ENCODE assay signal across 8 mouse cellular contexts in the genomic region with DNA sequence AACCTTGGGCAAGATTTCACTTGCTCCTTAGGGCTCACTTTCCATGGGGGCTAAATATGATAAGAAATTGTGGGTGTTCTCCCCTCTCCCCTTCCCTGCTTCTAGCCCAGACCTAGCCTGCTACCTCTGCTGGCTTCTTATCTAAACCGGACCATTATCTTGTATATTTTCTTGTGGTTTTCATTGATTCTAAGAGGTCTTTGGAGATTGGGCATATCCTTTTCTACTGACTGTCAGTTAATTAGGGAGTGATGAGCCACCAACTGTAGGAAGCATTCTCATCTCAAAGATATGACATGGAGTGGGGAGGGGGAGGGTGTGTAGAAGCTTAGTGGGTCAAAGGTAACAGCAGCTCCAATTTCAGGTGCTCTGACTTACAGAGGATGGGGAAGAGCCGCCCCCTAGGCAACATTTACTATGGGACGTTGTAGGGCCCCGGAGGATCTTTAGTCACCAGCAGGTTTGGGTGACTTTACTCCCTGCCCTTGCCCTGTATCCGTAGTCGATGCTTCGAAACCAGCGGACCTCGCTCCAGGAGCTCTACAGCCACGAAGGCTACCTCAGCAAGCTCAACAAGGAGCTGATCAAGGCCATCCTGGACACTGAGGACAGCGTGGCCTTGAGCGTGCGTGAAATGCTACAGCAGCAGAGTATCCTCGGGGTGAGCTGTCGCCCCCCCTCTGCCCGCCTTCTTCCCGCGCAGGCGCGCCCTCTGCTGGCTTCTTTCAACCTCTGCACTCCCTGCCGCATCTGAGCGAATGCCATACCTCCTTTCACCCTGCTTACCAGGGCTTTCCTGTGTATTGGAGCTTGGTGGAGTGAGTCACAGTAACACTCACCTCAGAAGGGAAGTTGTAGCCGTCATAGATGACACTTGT. TPM values are rescaled to one million over a fixed set of nuclear protein-coding genes. Genes with fewer than 3 reads are reported as not detected.
A peak's percentile ranks its signal among the peaks of the same experiment; 100 is the strongest.
DNase-seq lines count a peak whose midpoint lies in the region; ATAC-seq and TF ChIP-seq lines count a peak whose summit lies in the region.

No protein-coding gene starts in this region.

- peak overlapping the region; percentile 19 for H3K4me3 ChIP-seq in bone marrow macrophage, adult 2 months (ENCODE audit: insufficient read depth, low read length)
- H3K4me3 ChIP-seq in embryonic fibroblast, embryonic 13.5 days (ENCODE audit: insufficient read depth, low read length) = no peak overlapping the region
- H3K4me3 ChIP-seq in heart, embryonic 10.5 days = peak overlapping the region; percentile 58
- H3K4me3 ChIP-seq in kidney, embryonic 14.5 days (ENCODE audit: low read length) = peak overlapping the region; percentile 27
- peak overlapping the region; percentile 34 for H3K4me3 ChIP-seq in limb, embryonic 14.5 days (replicated peaks; ENCODE audit: low read length)
- H3K4me3 ChIP-seq in midbrain, postnatal 0 days (ENCODE audit: low read depth, low read length) = peak overlapping the region; percentile 23; the same call in 1 of the 2 replicates

- no peaks in the 10 kb centered on the region for H3K27me3 ChIP-seq in heart, embryonic 10.5 days (ENCODE audit: insufficient read depth, poor library complexity, severe bottlenecking)
- H3K27me3 ChIP-seq in kidney, embryonic 14.5 days (ENCODE audit: control insufficient read depth, insufficient read depth, low read length) = no peaks in the 10 kb centered on the region
- no peaks in the 10 kb centered on the region for H3K27me3 ChIP-seq in limb, embryonic 14.5 days (ENCODE audit: control insufficient read depth, insufficient read depth, low read length)
- no peaks in the 10 kb centered on the region for H3K27me3 ChIP-seq in midbrain, postnatal 0 days (ENCODE audit: insufficient read depth, low read length)

- DNase-seq in B cell, adult 2 months = peak; percentile 90
- peak; percentile 93 for DNase-seq in heart, embryonic 10.5 days (ENCODE audit: low spot score)
- peak; percentile 85 for DNase-seq in limb, embryonic 14.5 days (ENCODE audit: low spot score)
- DNase-seq in midbrain, postnatal 0 days (ENCODE audit: low spot score) = peak; percentile 87
- peak; percentile 57 to 74 for DNase-seq in spleen, postnatal 14 days (ENCODE audit: low spot score in 2 of 2)

- no peak overlapping the region for H3K27ac ChIP-seq in bone marrow macrophage, adult 2 months (ENCODE audit: insufficient read depth, low read depth, low read length)
- H3K27ac ChIP-seq in embryonic fibroblast, embryonic 13.5 days (ENCODE audit: insufficient read depth, low read length) = no peak overlapping the region
- H3K27ac ChIP-seq in heart, embryonic 10.5 days = peak overlapping the region; percentile 89
- H3K27ac ChIP-seq in kidney, embryonic 14.5 days (ENCODE audit: low read depth, low read length) = no peak overlapping the region
- no peak overlapping the region for H3K27ac ChIP-seq in limb, embryonic 14.5 days (replicated peaks; ENCODE audit: low read depth, low read length)
- no peak overlapping the region for H3K27ac ChIP-seq in midbrain, postnatal 0 days (ENCODE audit: low read depth, low read length)

- TF ChIP-seq POLR2A in bone marrow macrophage, adult 2 months (IDR thresholded peaks at IDR 0.05; ENCODE audit: borderline replicate concordance, low read depth, low read length) = no peak
- TF ChIP-seq POLR2A in embryonic fibroblast, embryonic 13.5 days (IDR thresholded peaks at IDR 0.05; ENCODE audit: low read depth, low read length) = no peak
- TF ChIP-seq POLR2A in limb, embryonic 14.5 days (IDR thresholded peaks at IDR 0.05; ENCODE audit: borderline replicate concordance, extremely low read depth, insufficient read depth, insufficient read length) = no peak

- ATAC-seq in kidney, embryonic 14.5 days (ENCODE audit: low FRiP score, low TSS enrichment) = peak; percentile 84
- ATAC-seq in limb, embryonic 14.5 days (ENCODE audit: low FRiP score, low read depth) = peak; percentile 88
- ATAC-seq in midbrain, postnatal 0 days (ENCODE audit: low FRiP score) = peak; percentile 85

- no peaks in the 10 kb centered on the region for H3K9me3 ChIP-seq in heart, embryonic 10.5 days
- no peaks in the 10 kb centered on the region for H3K9me3 ChIP-seq in kidney, embryonic 14.5 days (ENCODE audit: control insufficient read depth, low read length)
- H3K9me3 ChIP-seq in limb, embryonic 14.5 days (ENCODE audit: control insufficient read depth, low read length) = no peaks in the 10 kb centered on the region
- H3K9me3 ChIP-seq in midbrain, postnatal 0 days (ENCODE audit: low read length) = no peaks in the 10 kb centered on the region

- no peaks in the 10 kb centered on the region for H3K36me3 ChIP-seq in heart, embryonic 10.5 days
- H3K36me3 ChIP-seq in kidney, embryonic 14.5 days (ENCODE audit: control insufficient read depth, insufficient read depth, low read length) = no peaks in the 10 kb centered on the region
- H3K36me3 ChIP-seq in limb, embryonic 14.5 days (ENCODE audit: control insufficient read depth, insufficient read depth, low read length) = no peaks in the 10 kb centered on the region
- H3K36me3 ChIP-seq in midbrain, postnatal 0 days (ENCODE audit: insufficient read depth, low read length) = no peaks in the 10 kb centered on the region

- H3K4me2 ChIP-seq in kidney, embryonic 14.5 days (replicated peaks; ENCODE audit: low read depth, low read length) = peak overlapping the region; percentile 61
- H3K4me2 ChIP-seq in limb, embryonic 14.5 days (replicated peaks; ENCODE audit: low read depth, low read length, severe bottlenecking) = peak overlapping the region; percentile 64
- peak overlapping the region; percentile 46 for H3K4me2 ChIP-seq in midbrain, postnatal 0 days (ENCODE audit: low read depth, low read length, poor library complexity, severe bottlenecking)

- peak; percentile 82 for TF ChIP-seq CTCF in bone marrow macrophage, adult 2 months (IDR thresholded peaks at IDR 0.05; ENCODE audit: low read depth, low read length)
- peak; percentile 75 for TF ChIP-seq CTCF in embryonic fibroblast, embryonic 13.5 days (IDR thresholded peaks at IDR 0.05; ENCODE audit: borderline replicate concordance, insufficient read depth, low read length)
- TF ChIP-seq CTCF in midbrain, postnatal 0 days (IDR thresholded peaks at IDR 0.05) = peak; percentile 97

- WGBS in heart, embryonic 10.5 days = 2% methylated on average over 23 of the region's 23 CpGs
- 3% methylated on average over 23 of the region's 23 CpGs for WGBS in kidney, embryonic 14.5 days
- 3% methylated on average over 22 of the region's 23 CpGs for WGBS in limb, embryonic 14.5 days
- WGBS in midbrain, postnatal 0 days = 3% methylated on average over 22 of the region's 23 CpGs

- H3K4me1 ChIP-seq in bone marrow macrophage, adult 2 months (ENCODE audit: control insufficient read depth, insufficient read depth, low read length) = no peaks in the 10 kb centered on the region
- H3K4me1 ChIP-seq in embryonic fibroblast, embryonic 13.5 days (ENCODE audit: control insufficient read depth, insufficient read depth, low read length) = no peaks in the 10 kb centered on the region
- H3K4me1 ChIP-seq in heart, embryonic 10.5 days = peaks cover 29% of the 10 kb centered on the region
- H3K4me1 ChIP-seq in kidney, embryonic 14.5 days (ENCODE audit: control insufficient read depth, insufficient read depth, low read length) = peaks cover 8% of the 10 kb centered on the region; the same call in 1 of the 2 replicates
- no peaks in the 10 kb centered on the region; the same call in 1 of the 2 replicates for H3K4me1 ChIP-seq in limb, embryonic 14.5 days (ENCODE audit: control insufficient read depth, insufficient read depth, low read length)
- H3K4me1 ChIP-seq in midbrain, postnatal 0 days (ENCODE audit: insufficient read depth, low read length) = 0 out of 2 replicates have a peak, but pooled peaks cover 3% of the 10 kb centered on the region

- H3K9ac ChIP-seq in kidney, embryonic 14.5 days (ENCODE audit: low read depth, low read length) = peak overlapping the region; percentile 38; the same call in 1 of the 2 replicates
- H3K9ac ChIP-seq in limb, embryonic 14.5 days (ENCODE audit: low read depth, low read length, severe bottlenecking) = peak overlapping the region; percentile 54
- peak overlapping the region; percentile 46; the same call in 1 of the 2 replicates for H3K9ac ChIP-seq in midbrain, postnatal 0 days (replicated peaks; ENCODE audit: low read length, poor library complexity, severe bottlenecking)

RNA-seq across cellular contexts. Expression of a gene that starts 21.8 kb away (rescaled TPM):
- polyA plus RNA-seq in bone marrow macrophage, adult 2 months (2012; ENCODE audit: insufficient read depth, insufficient read length, missing spikeins) = not detected in 2 replicates
- 0.30 TPM in 1 of 2 replicates, not detected in the other for polyA plus RNA-seq in embryonic fibroblast, embryonic 13.5 days (2011; ENCODE audit: insufficient read length, low read depth, missing spikeins)
- 1.2 and 1.4 TPM in 2 replicates for polyA plus RNA-seq in heart, embryonic 10.5 days (2016; fragmentation: Nextera tagmentation; extraction: Ambion mirVana)
- polyA plus RNA-seq in kidney, embryonic 14.5 days (2014; fragmentation: Nextera tagmentation; extraction: Ambion mirVana) = 0.37 TPM in 2 replicates
- polyA plus RNA-seq in limb, embryonic 14.5 days (2012; rRNA removed) = 0.28 and 0.41 TPM in 2 replicates
- 0.18 and 0.30 TPM in 2 replicates for polyA plus RNA-seq in limb, embryonic 14.5 days (2014; fragmentation: Nextera tagmentation; extraction: Ambion mirVana)
- total RNA-seq in midbrain, postnatal 0 days (2014; rRNA removed) = 0.94 and 1.8 TPM in 2 replicates
- polyA plus RNA-seq in midbrain, postnatal 0 days (2015; fragmentation: Nextera tagmentation; extraction: Ambion mirVana) = 3.3 and 4.9 TPM in 2 replicates

RNA-seq across cellular contexts. Expression of a gene that starts 22.4 kb away (rescaled TPM):
- 2.0 and 2.3 TPM in 2 replicates for polyA plus RNA-seq in bone marrow macrophage, adult 2 months (2012; ENCODE audit: insufficient read depth, insufficient read length, missing spikeins)
- 9.7 and 17.6 TPM in 2 replicates for polyA plus RNA-seq in embryonic fibroblast, embryonic 13.5 days (2011; ENCODE audit: insufficient read length, low read depth, missing spikeins)
- 50.6 and 71.3 TPM in 2 replicates for polyA plus RNA-seq in heart, embryonic 10.5 days (2016; fragmentation: Nextera tagmentation; extraction: Ambion mirVana)
- 51.1 and 62.2 TPM in 2 replicates for polyA plus RNA-seq in kidney, embryonic 14.5 days (2014; fragmentation: Nextera tagmentation; extraction: Ambion mirVana)
- 33.5 and 35.6 TPM in 2 replicates for polyA plus RNA-seq in limb, embryonic 14.5 days (2012; rRNA removed)
- polyA plus RNA-seq in limb, embryonic 14.5 days (2014; fragmentation: Nextera tagmentation; extraction: Ambion mirVana) = 38.1 and 47.0 TPM in 2 replicates
- total RNA-seq in midbrain, postnatal 0 days (2014; rRNA removed) = 15.1 and 15.2 TPM in 2 replicates
- 13.9 and 16.6 TPM in 2 replicates for polyA plus RNA-seq in midbrain, postnatal 0 days (2015; fragmentation: Nextera tagmentation; extraction: Ambion mirVana)

RNA-seq across cellular contexts. Expression of a gene that starts 27.2 kb away (rescaled TPM):
- not detected in 2 replicates for polyA plus RNA-seq in bone marrow macrophage, adult 2 months (2012; ENCODE audit: insufficient read depth, insufficient read length, missing spikeins)
- polyA plus RNA-seq in embryonic fibroblast, embryonic 13.5 days (2011; ENCODE audit: insufficient read length, low read depth, missing spikeins) = not detected in 2 replicates
- not detected in 2 replicates for polyA plus RNA-seq in heart, embryonic 10.5 days (2016; fragmentation: Nextera tagmentation; extraction: Ambion mirVana)
- not detected in 2 replicates for polyA plus RNA-seq in kidney, embryonic 14.5 days (2014; fragmentation: Nextera tagmentation; extraction: Ambion mirVana)
- not detected in 2 replicates for polyA plus RNA-seq in limb, embryonic 14.5 days (2012; rRNA removed)
- not detected in 2 replicates for polyA plus RNA-seq in limb, embryonic 14.5 days (2014; fragmentation: Nextera tagmentation; extraction: Ambion mirVana)
- total RNA-seq in midbrain, postnatal 0 days (2014; rRNA removed) = not detected in 2 replicates
- polyA plus RNA-seq in midbrain, postnatal 0 days (2015; fragmentation: Nextera tagmentation; extraction: Ambion mirVana) = not detected in 2 replicates

RNA-seq across cellular contexts. Expression of a gene that starts 39.4 kb away (rescaled TPM):
- polyA plus RNA-seq in bone marrow macrophage, adult 2 months (2012; ENCODE audit: insufficient read depth, insufficient read length, missing spikeins) = 0.44 and 0.51 TPM in 2 replicates
- polyA plus RNA-seq in embryonic fibroblast, embryonic 13.5 days (2011; ENCODE audit: insufficient read length, low read depth, missing spikeins) = 15.0 and 20.3 TPM in 2 replicates
- 6.7 and 10.5 TPM in 2 replicates for polyA plus RNA-seq in heart, embryonic 10.5 days (2016; fragmentation: Nextera tagmentation; extraction: Ambion mirVana)
- 22.3 and 25.3 TPM in 2 replicates for polyA plus RNA-seq in kidney, embryonic 14.5 days (2014; fragmentation: Nextera tagmentation; extraction: Ambion mirVana)
- polyA plus RNA-seq in limb, embryonic 14.5 days (2012; rRNA removed) = 48.8 and 60.7 TPM in 2 replicates
- 13.5 and 17.1 TPM in 2 replicates for polyA plus RNA-seq in limb, embryonic 14.5 days (2014; fragmentation: Nextera tagmentation; extraction: Ambion mirVana)
- 45.3 and 55.7 TPM in 2 replicates for total RNA-seq in midbrain, postnatal 0 days (2014; rRNA removed)
- polyA plus RNA-seq in midbrain, postnatal 0 days (2015; fragmentation: Nextera tagmentation; extraction: Ambion mirVana) = 9.4 and 10.8 TPM in 2 replicates

RNA-seq across cellular contexts. Expression of a gene that starts 39.6 kb away (rescaled TPM):
- polyA plus RNA-seq in bone marrow macrophage, adult 2 months (2012; ENCODE audit: insufficient read depth, insufficient read length, missing spikeins) = not detected in 2 replicates
- polyA plus RNA-seq in embryonic fibroblast, embryonic 13.5 days (2011; ENCODE audit: insufficient read length, low read depth, missing spikeins) = not detected in 2 replicates
- polyA plus RNA-seq in heart, embryonic 10.5 days (2016; fragmentation: Nextera tagmentation; extraction: Ambion mirVana) = not detected in 2 replicates
- polyA plus RNA-seq in kidney, embryonic 14.5 days (2014; fragmentation: Nextera tagmentation; extraction: Ambion mirVana) = not detected in 2 replicates
- 0.12 TPM in 1 of 2 replicates, not detected in the other for polyA plus RNA-seq in limb, embryonic 14.5 days (2012; rRNA removed)
- polyA plus RNA-seq in limb, embryonic 14.5 days (2014; fragmentation: Nextera tagmentation; extraction: Ambion mirVana) = not detected in 2 replicates
- total RNA-seq in midbrain, postnatal 0 days (2014; rRNA removed) = not detected in 2 replicates
- not detected in 2 replicates for polyA plus RNA-seq in midbrain, postnatal 0 days (2015; fragmentation: Nextera tagmentation; extraction: Ambion mirVana)
